Mouse (Mus musculus) stomach, embryonic 15.5 days (tissue): ENCODE results near the gene Asphd1. TPM values are rescaled to one million over a fixed set of nuclear protein-coding genes. Genes with fewer than 3 reads are reported as not detected.
A peak's percentile ranks its signal among the peaks of the same experiment; 100 is the strongest.

Source experiments
- ATAC-seq: fragments of 200-750 bp; cut with Nextera tagmentation; 2 replicates; pipeline ENCODE4 v1.8.0; 2017; ENCODE audit warnings: low read depth, moderate number of reproducible peaks, moderate TSS enrichment; ENCODE audit not compliant: insufficient read depth, low FRiP score
- H3K27ac ChIP-seq: fragments of 300-500 bp; sonication (generic); 2 replicates; pipeline ENCODE4 v1.5.1; 2015; ENCODE audit warnings: mild to moderate bottlenecking, inconsistent platforms
- H3K27me3 ChIP-seq: fragments of 300-500 bp; sonication (generic); replicated peaks from 2 replicates; pipeline ENCODE4 v1.6.1; 2015; ENCODE audit warnings: inconsistent platforms
- H3K36me3 ChIP-seq: fragments of 300-500 bp; sonication (generic); 2 replicates; pipeline ENCODE4 v1.6.1; 2015; ENCODE audit warnings: inconsistent platforms
- H3K4me1 ChIP-seq: fragments of 300-500 bp; sonication (generic); 2 replicates; pipeline ENCODE4 v1.6.1; 2015; ENCODE audit warnings: inconsistent platforms
- H3K4me2 ChIP-seq: fragments of 300-500 bp; sonication (generic); 2 replicates; pipeline ENCODE4 v1.6.1; 2015; ENCODE audit warnings: mild to moderate bottlenecking, inconsistent platforms
- H3K4me3 ChIP-seq: fragments of 300-500 bp; sonication (generic); replicated peaks from 2 replicates; pipeline ENCODE4 v1.5.1; 2015; ENCODE audit warnings: inconsistent platforms
- H3K9ac ChIP-seq: fragments of 300-500 bp; sonication (generic); 2 replicates; pipeline ENCODE4 v1.6.1; 2015; ENCODE audit warnings: inconsistent platforms
- H3K9me3 ChIP-seq: fragments of 300-500 bp; sonication (generic); 2 replicates; pipeline ENCODE4 v1.6.1; 2016; ENCODE audit warnings: inconsistent platforms
- WGBS: fragments of 180-500 bp; shearing (Covaris S2); methylation state at CpG from one replicate; pipeline ENCODE4 v1.1.7; 2015; 5-methylcytosine and 5-hydroxymethylcytosine counted together
- polyA plus RNA-seq: library from polyadenylated mRNA; unstranded; fragments of >200 nt; fragmentation: Nextera tagmentation; extraction: Ambion mirVana; gene quantifications from 2 replicates; pipeline ENCODE4 v1.2.1, GENCODE M21; 2015

Asphd1 gene
- polyA plus RNA-seq, 1 experiment from 2014 or later, result 0.37 TPM

GRCm38 (mm10) chr7:126975493-126975892 lies 26.1 kb upstream of the Asphd1 start:
- Histone ChIP-seq H3K9ac (no peak overlapping the region), H3K27ac (peak overlapping the region; percentile 98), H3K4me2 (peak overlapping the region; percentile 75), H3K4me1 (peaks cover 20% of the 10 kb centered on the region; the same call in 1 of the 2 replicates), H3K27me3 (no peaks in the 10 kb centered on the region), H3K4me3 (peak overlapping the region; percentile 69), H3K36me3 (peaks cover 22% of the 10 kb centered on the region), H3K9me3 (no peaks in the 10 kb centered on the region)
- WGBS, result 7% methylated on average over 8 of the region's 8 CpGs
- no peak for ATAC-seq

- H3K4me3 ChIP-seq, result no peak overlapping the region
- no peaks in the 10 kb centered on the region for H3K4me1 ChIP-seq
- 69% methylated on average over 6 of the region's 6 CpGs for WGBS
- H3K9me3 ChIP-seq, result no peaks in the 10 kb centered on the region
- H3K27ac ChIP-seq, result no peak overlapping the region
- H3K4me2 ChIP-seq, result no peak overlapping the region
- H3K9ac ChIP-seq, result no peak overlapping the region
- H3K36me3 ChIP-seq, result no peaks in the 10 kb centered on the region
- H3K27me3 ChIP-seq, result peaks cover 16% of the 10 kb centered on the region; the same call in 1 of the 2 replicates
- ATAC-seq, result 0 out of 2 replicates have a peak, but pooled peaks have one; percentile 14
These were observed 18.0 kb upstream of the Asphd1 start for GRCm38 (mm10) chr7:126967361-126967760.

GRCm38 (mm10) chr7:126965568-126965967 lies 16.2 kb upstream of the Asphd1 start:
- H3K36me3 ChIP-seq, result no peaks in the 10 kb centered on the region
- peaks cover 18% of the 10 kb centered on the region; the same call in 1 of the 2 replicates for H3K27me3 ChIP-seq
- H3K4me1 ChIP-seq, result no peaks in the 10 kb centered on the region
- H3K27ac ChIP-seq, result no peak overlapping the region
- no peak for ATAC-seq
- H3K9ac ChIP-seq, result no peak overlapping the region
- H3K4me3 ChIP-seq, result no peak overlapping the region
- no peaks in the 10 kb centered on the region for H3K9me3 ChIP-seq
- 43% methylated on average over 3 of the region's 3 CpGs for WGBS
- H3K4me2 ChIP-seq, result no peak overlapping the region

GRCm38 (mm10) chr7:126963548-126964286 lies 14.3 kb upstream of the Asphd1 start:
- no peaks in the 10 kb centered on the region for H3K4me1 ChIP-seq
- H3K36me3 ChIP-seq, result no peaks in the 10 kb centered on the region
- no peaks in the 10 kb centered on the region for H3K9me3 ChIP-seq
- no peak overlapping the region for H3K4me3 ChIP-seq
- peaks cover 18% of the 10 kb centered on the region; the same call in 1 of the 2 replicates for H3K27me3 ChIP-seq
- H3K27ac ChIP-seq, result no peak overlapping the region
- H3K4me2 ChIP-seq, result no peak overlapping the region
- WGBS, result 30% methylated on average over 19 of the region's 19 CpGs
- no peak for ATAC-seq
- H3K9ac ChIP-seq, result no peak overlapping the region

- Histone ChIP-seq H3K9ac (no peak overlapping the region), H3K4me2 (no peak overlapping the region), H3K27ac (no peak overlapping the region), H3K4me3 (no peak overlapping the region), H3K36me3 (no peaks in the 10 kb centered on the region), H3K27me3 (peaks cover 18% of the 10 kb centered on the region; the same call in 1 of the 2 replicates), H3K9me3 (no peaks in the 10 kb centered on the region), H3K4me1 (no peaks in the 10 kb centered on the region)
- 81% methylated on average over 4 of the region's 4 CpGs for WGBS
- ATAC-seq, result no peak
These were observed 12.6 kb upstream of the Asphd1 start for GRCm38 (mm10) chr7:126961965-126962364.

- no peaks in the 10 kb centered on the region for H3K4me1 ChIP-seq
- 83% methylated on average over 5 of the region's 5 CpGs for WGBS
- H3K9me3 ChIP-seq, result no peaks in the 10 kb centered on the region
- H3K27ac ChIP-seq, result no peak overlapping the region
- no peak for ATAC-seq
- no peaks in the 10 kb centered on the region for H3K36me3 ChIP-seq
- no peak overlapping the region for H3K4me3 ChIP-seq
- H3K9ac ChIP-seq, result no peak overlapping the region
- H3K27me3 ChIP-seq, result peaks cover 18% of the 10 kb centered on the region; the same call in 1 of the 2 replicates
- H3K4me2 ChIP-seq, result no peak overlapping the region
These were observed 11.7 kb upstream of the Asphd1 start for GRCm38 (mm10) chr7:126961095-126961494.

GRCm38 (mm10) chr7:126959780-126960179 lies 10.4 kb upstream of the Asphd1 start:
- Histone ChIP-seq H3K4me1 (no peaks in the 10 kb centered on the region), H3K27me3 (peaks cover 18% of the 10 kb centered on the region; the same call in 1 of the 2 replicates), H3K36me3 (no peaks in the 10 kb centered on the region), H3K9me3 (no peaks in the 10 kb centered on the region), H3K9ac (no peak overlapping the region), H3K4me3 (no peak overlapping the region), H3K4me2 (no peak overlapping the region), H3K27ac (no peak overlapping the region)
- WGBS, result 60% methylated on average over 9 of the region's 9 CpGs
- no peak for ATAC-seq

- ATAC-seq, result no peak
- no peak overlapping the region for H3K9ac ChIP-seq
These were observed 5.7 kb upstream of the Asphd1 start for GRCm38 (mm10) chr7:126955125-126955524.

GRCm38 (mm10) chr7:126952646-126953045 lies 3.3 kb upstream of the Asphd1 start:
- Histone ChIP-seq H3K4me3 (no peak overlapping the region), H3K9me3 (no peaks in the 10 kb centered on the region), H3K9ac (no peak overlapping the region), H3K4me2 (no peak overlapping the region), H3K27me3 (peaks cover 27% of the 10 kb centered on the region), H3K36me3 (no peaks in the 10 kb centered on the region), H3K27ac (no peak overlapping the region), H3K4me1 (peaks cover 5% of the 10 kb centered on the region)
- WGBS, result 1% methylated on average over 8 of the region's 8 CpGs
- no peak for ATAC-seq

More at GRCm38 (mm10) chr7:126955125-126955524, 5.7 kb upstream of the Asphd1 start:
- Histone ChIP-seq H3K4me3 (no peak overlapping the region), H3K9me3 (no peaks in the 10 kb centered on the region), H3K27me3 (peaks cover 25% of the 10 kb centered on the region), H3K27ac (no peak overlapping the region), H3K36me3 (no peaks in the 10 kb centered on the region), H3K4me2 (no peak overlapping the region), H3K4me1 (no peaks in the 10 kb centered on the region)
- 53% methylated on average over 3 of the region's 3 CpGs for WGBS

- Histone ChIP-seq H3K36me3 (no peaks in the 10 kb centered on the region), H3K4me2 (no peak overlapping the region), H3K27ac (no peak overlapping the region), H3K4me3 (no peak overlapping the region), H3K27me3 (peaks cover 27% of the 10 kb centered on the region), H3K9ac (no peak overlapping the region), H3K4me1 (peaks cover 5% of the 10 kb centered on the region), H3K9me3 (no peaks in the 10 kb centered on the region)
- no peak for ATAC-seq
- 26% methylated on average over 4 of the region's 4 CpGs for WGBS
These were observed 2.4 kb upstream of the Asphd1 start for GRCm38 (mm10) chr7:126951741-126952140.

- ATAC-seq, result no peak
- no peak overlapping the region for H3K9ac ChIP-seq
- peak overlapping the region; percentile 51 for H3K4me3 ChIP-seq
- 5% methylated on average over 26 of the region's 26 CpGs for WGBS
- H3K27me3 ChIP-seq, result peaks cover 27% of the 10 kb centered on the region
- no peaks in the 10 kb centered on the region for H3K36me3 ChIP-seq
- H3K4me1 ChIP-seq, result peaks cover 5% of the 10 kb centered on the region
- H3K9me3 ChIP-seq, result no peaks in the 10 kb centered on the region
- H3K4me2 ChIP-seq, result peak overlapping the region; percentile 99
- no peak overlapping the region for H3K27ac ChIP-seq
These were observed 1.5 kb upstream of the Asphd1 start for GRCm38 (mm10) chr7:126950647-126951615.
